Mouse (Mus musculus) heart, embryonic 16.5 days (tissue): Measurements from ENCODE around the gene Nedd9. TPM values are rescaled to one million over a fixed set of nuclear protein-coding genes. Genes with fewer than 3 reads are reported as not detected.

ENCODE experiments used
- ATAC-seq: fragments of 200-750 bp; cut with Nextera tagmentation; replicated peaks from 2 replicates; pipeline ENCODE4 v1.8.0; 2017; ENCODE audit warnings: moderate number of reproducible peaks; ENCODE audit not compliant: insufficient read depth, low FRiP score; ENCODE audit errors: extremely low read depth
- H3K27ac ChIP-seq: fragments of 300-500 bp; sonication (generic); 2 replicates; pipeline ENCODE4 v1.5.1; 2014; ENCODE audit warnings: mild to moderate bottlenecking, low read length, control low read depth, moderate library complexity
- H3K27me3 ChIP-seq: fragments of 300-500 bp; sonication (generic); 2 replicates; pipeline ENCODE4 v1.6.1; 2014; ENCODE audit warnings: low read length, mixed read lengths; ENCODE audit not compliant: control insufficient read depth, insufficient read depth
- H3K36me3 ChIP-seq: fragments of 300-500 bp; sonication (generic); 2 replicates; pipeline ENCODE4 v1.6.1; 2014; ENCODE audit not compliant: control insufficient read depth, insufficient read depth
- H3K4me1 ChIP-seq: fragments of 300-500 bp; sonication (generic); 2 replicates; pipeline ENCODE4 v1.6.1; 2014; ENCODE audit warnings: low read length, mixed read lengths; ENCODE audit not compliant: control insufficient read depth, insufficient read depth
- H3K4me2 ChIP-seq: fragments of 300-500 bp; sonication (generic); 2 replicates; pipeline ENCODE4 v1.6.1; 2014; ENCODE audit warnings: low read depth, mild to moderate bottlenecking, control low read depth, low read length
- H3K4me3 ChIP-seq: fragments of 300-500 bp; sonication (generic); 2 replicates; pipeline ENCODE4 v1.5.1; 2014; ENCODE audit warnings: mild to moderate bottlenecking, control low read depth, low read length
- H3K9ac ChIP-seq: fragments of 300-500 bp; sonication (generic); 2 replicates; pipeline ENCODE4 v1.6.1; 2014; ENCODE audit warnings: low read length, control low read depth
- H3K9me3 ChIP-seq: fragments of 300-500 bp; sonication (generic); replicated peaks from 2 replicates; pipeline ENCODE4 v1.6.1; 2016; ENCODE audit warnings: low read length; ENCODE audit not compliant: control insufficient read depth
- WGBS: fragments of 180-500 bp; shearing (Covaris S2); extraction: QIAGEN DNeasy Blood & Tissue Kit; methylation state at CpG from one replicate; pipeline ENCODE4 v1.1.7; 2014; 5-methylcytosine and 5-hydroxymethylcytosine counted together
- polyA plus RNA-seq: library from polyadenylated mRNA; unstranded; fragments of >200 nt; fragmentation: Nextera tagmentation; extraction: Ambion mirVana; gene quantifications from 2 replicates; pipeline ENCODE4 v1.2.1, GENCODE M21; 2015

Gene Nedd9
- polyA plus RNA-seq, 1 experiment from 2014 or later = 19.5 TPM

DNA sequence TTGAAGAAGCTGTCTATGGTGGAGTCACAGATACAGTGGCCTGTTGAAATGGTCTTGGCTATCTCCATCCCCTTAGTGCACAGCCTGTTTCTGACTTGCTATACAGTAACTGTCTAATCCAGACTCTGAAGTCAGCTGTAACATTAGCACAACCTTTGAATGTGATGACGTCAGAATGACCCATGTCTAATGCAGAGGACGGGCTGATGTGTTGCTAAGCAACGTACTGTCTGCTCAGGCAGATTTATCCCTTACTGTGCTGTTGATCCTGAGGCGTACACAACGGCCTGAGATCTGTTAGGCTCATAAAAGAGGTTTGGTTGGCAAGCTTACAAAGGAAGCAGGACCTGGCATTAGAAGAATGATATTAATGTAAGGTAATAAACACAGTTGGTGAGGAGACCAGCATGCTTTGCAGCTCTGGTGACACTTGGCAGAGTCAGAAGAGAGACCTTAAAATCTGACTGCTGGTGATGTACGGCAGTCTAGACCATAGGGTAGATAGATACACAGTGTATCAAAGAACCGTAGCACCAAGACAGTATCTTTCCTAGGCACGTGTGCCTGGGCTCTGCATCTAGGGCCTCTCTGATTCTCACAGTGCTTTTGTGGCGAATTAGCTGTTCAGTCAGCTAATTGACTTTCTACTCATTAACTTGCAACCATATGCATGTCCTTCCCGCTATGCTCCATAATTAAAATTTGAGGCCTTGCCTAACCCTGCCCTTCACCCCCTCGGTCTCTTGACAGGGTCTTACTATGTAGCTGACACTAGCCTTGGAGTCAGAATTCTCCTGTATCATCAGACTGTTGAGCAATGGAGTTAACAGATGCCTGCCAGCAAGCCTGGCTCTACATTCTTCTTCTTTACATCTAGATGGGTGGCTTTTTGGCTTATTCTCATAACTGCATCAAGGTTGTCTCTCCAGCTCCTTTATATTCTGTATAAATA is 70.8 kb downstream of the Nedd9 start:
- Histone ChIP-seq H3K9me3 (no peaks in the 10 kb centered on the region), H3K36me3 (no peaks in the 10 kb centered on the region), H3K27ac (no peak overlapping the region), H3K4me2 (no peak overlapping the region), H3K27me3 (no peaks in the 10 kb centered on the region), H3K4me1 (no peaks in the 10 kb centered on the region), H3K9ac (no peak overlapping the region), H3K4me3 (no peak overlapping the region)
- no peak for ATAC-seq
- WGBS = 70% methylated on average over 11 of the region's 11 CpGs

DNA sequence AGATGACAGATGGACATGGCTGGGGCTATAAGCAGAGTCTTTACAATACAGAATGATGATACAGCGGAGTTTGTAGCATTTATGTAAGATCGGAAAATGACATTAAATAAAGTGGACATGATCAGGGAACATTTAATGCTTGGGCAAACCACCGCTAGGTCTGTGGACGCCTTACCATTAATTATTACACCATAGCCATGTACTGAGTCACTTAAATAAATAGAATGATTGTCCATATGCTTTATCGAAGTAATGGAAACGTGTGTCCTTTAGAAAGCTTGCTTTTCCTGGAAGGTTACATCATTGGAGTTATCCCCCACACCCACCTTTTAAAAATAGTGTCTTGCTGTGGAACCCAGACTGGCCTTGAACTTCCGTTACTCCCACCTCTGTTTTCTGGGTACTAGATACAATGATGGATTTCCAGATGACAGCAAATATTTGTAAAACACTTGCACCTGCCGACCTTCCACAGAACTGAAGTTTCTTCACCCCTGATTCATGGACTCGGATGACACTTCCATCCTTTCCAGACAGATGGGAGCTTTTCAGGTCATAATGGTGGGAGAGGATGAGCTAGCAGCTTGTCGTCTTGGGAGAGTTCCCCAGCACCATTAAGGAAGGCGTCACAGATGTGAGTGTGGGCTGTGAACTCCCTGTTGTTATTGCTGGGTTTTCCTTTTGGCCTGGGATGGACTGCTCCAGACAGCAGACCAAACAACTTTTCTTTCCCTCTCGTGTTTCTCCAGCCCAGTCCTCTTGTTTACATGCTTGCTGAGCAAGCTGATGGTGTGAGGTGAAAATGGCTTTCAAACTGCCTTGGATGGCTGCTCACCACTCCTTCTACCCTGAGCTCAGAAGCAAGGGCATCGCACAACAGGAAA is 76.7 kb downstream of the Nedd9 start:
- WGBS = 70% methylated on average over 13 of the region's 13 CpGs
- no peak overlapping the region for H3K9ac ChIP-seq
- H3K36me3 ChIP-seq = no peaks in the 10 kb centered on the region
- no peaks in the 10 kb centered on the region for H3K27me3 ChIP-seq
- ATAC-seq = no peak
- H3K4me3 ChIP-seq = no peak overlapping the region
- no peak overlapping the region for H3K27ac ChIP-seq
- no peaks in the 10 kb centered on the region for H3K9me3 ChIP-seq
- no peak overlapping the region for H3K4me2 ChIP-seq
- H3K4me1 ChIP-seq = no peaks in the 10 kb centered on the region

DNA sequence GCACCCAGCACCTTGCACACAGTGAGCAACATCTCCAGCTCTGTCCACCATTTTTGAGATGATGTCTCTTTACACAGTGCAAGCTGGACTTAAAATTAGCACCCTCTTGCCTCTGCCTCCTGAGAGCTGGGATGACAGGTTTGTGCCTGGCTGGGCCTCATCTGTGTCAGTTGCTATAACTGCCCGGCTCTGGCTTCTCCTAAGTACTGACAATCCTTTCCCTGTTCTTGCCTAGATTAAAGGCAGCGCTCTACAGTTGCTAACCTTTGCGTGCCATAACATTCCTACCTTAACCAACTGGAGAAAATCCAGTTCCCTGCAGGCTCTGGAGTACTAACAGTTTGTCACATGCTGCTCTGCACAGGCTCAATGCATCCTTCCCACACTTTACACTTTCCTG is 77.9 kb downstream of the Nedd9 start:
- no peak overlapping the region for H3K4me3 ChIP-seq
- no peaks in the 10 kb centered on the region for H3K27me3 ChIP-seq
- H3K9ac ChIP-seq = no peak overlapping the region
- H3K4me2 ChIP-seq = no peak overlapping the region
- ATAC-seq = no peak
- no peaks in the 10 kb centered on the region for H3K4me1 ChIP-seq
- H3K36me3 ChIP-seq = no peaks in the 10 kb centered on the region
- WGBS = 58% methylated on average over 3 of the region's 3 CpGs
- H3K9me3 ChIP-seq = no peaks in the 10 kb centered on the region
- H3K27ac ChIP-seq = no peak overlapping the region

- ATAC-seq = no peak
- Histone ChIP-seq H3K27me3 (no peaks in the 10 kb centered on the region), H3K9ac (no peak overlapping the region), H3K27ac (no peak overlapping the region), H3K4me3 (no peak overlapping the region), H3K4me2 (no peak overlapping the region), H3K9me3 (no peaks in the 10 kb centered on the region), H3K36me3 (no peaks in the 10 kb centered on the region), H3K4me1 (no peaks in the 10 kb centered on the region)
- WGBS = 89% methylated on average over 10 of the region's 10 CpGs
Observed at GRCm38 (mm10) chr13:41408374-41408952, 78.7 kb downstream of the Nedd9 start.

- H3K4me3 ChIP-seq = no peak overlapping the region
- H3K9me3 ChIP-seq = no peaks in the 10 kb centered on the region
- WGBS = 90% methylated on average over 5 of the region's 5 CpGs
- no peak for ATAC-seq
- no peaks in the 10 kb centered on the region for H3K27me3 ChIP-seq
- no peak overlapping the region for H3K9ac ChIP-seq
- no peaks in the 10 kb centered on the region for H3K4me1 ChIP-seq
- H3K4me2 ChIP-seq = no peak overlapping the region
- H3K27ac ChIP-seq = no peak overlapping the region
- H3K36me3 ChIP-seq = no peaks in the 10 kb centered on the region
Observed at GRCm38 (mm10) chr13:41405009-41405408, 82.2 kb downstream of the Nedd9 start.

GRCm38 (mm10) chr13:41403838-41404237 is 83.3 kb downstream of the Nedd9 start:
- no peaks in the 10 kb centered on the region for H3K36me3 ChIP-seq
- no peak overlapping the region for H3K4me2 ChIP-seq
- no peak for ATAC-seq
- no peak overlapping the region for H3K4me3 ChIP-seq
- WGBS = 69% methylated on average over 6 of the region's 6 CpGs
- no peaks in the 10 kb centered on the region for H3K27me3 ChIP-seq
- H3K9ac ChIP-seq = no peak overlapping the region
- no peak overlapping the region for H3K27ac ChIP-seq
- no peaks in the 10 kb centered on the region for H3K9me3 ChIP-seq
- no peaks in the 10 kb centered on the region for H3K4me1 ChIP-seq

DNA sequence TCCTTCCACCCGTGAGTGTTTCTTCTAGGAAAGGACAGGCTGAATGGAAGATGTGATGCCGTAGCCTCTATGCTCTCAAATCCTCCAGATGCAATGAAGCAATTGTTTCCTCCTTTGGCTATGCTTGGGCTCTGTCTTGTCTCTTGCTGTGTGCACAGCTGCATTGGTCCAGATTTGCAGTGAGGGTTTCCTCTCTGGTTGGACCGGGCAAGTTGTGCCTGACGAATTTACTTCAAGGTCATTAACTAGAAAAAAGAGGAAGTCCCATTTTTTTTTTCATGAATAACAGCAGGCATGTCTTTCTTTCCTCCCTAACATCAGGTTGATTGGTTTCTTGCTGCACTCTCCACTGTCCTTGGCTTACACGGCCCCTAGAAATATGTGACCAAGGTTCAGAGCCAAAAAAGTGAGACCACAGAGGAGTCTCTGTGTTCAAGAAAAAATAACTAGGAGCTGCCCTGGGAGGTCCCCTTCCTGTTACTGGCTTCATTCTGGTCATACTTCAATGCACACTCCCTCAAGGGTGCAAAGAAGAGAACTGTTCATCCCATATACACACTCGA is 84.6 kb downstream of the Nedd9 start:
- Histone ChIP-seq H3K27ac (no peak overlapping the region), H3K9me3 (no peaks in the 10 kb centered on the region), H3K27me3 (no peaks in the 10 kb centered on the region), H3K4me3 (no peak overlapping the region), H3K9ac (no peak overlapping the region), H3K4me1 (no peaks in the 10 kb centered on the region), H3K4me2 (no peak overlapping the region), H3K36me3 (no peaks in the 10 kb centered on the region)
- no peak for ATAC-seq
- 54% methylated on average over 6 of the region's 6 CpGs for WGBS

- no peaks in the 10 kb centered on the region for H3K9me3 ChIP-seq
- H3K9ac ChIP-seq = no peak overlapping the region
- 68% methylated on average over 5 of the region's 6 CpGs for WGBS
- ATAC-seq = no peak
- H3K27me3 ChIP-seq = no peaks in the 10 kb centered on the region
- H3K4me1 ChIP-seq = no peaks in the 10 kb centered on the region
- no peak overlapping the region for H3K4me2 ChIP-seq
- H3K36me3 ChIP-seq = no peaks in the 10 kb centered on the region
- H3K27ac ChIP-seq = no peak overlapping the region
- no peak overlapping the region for H3K4me3 ChIP-seq
Observed at GRCm38 (mm10) chr13:41401775-41402174, 85.4 kb downstream of the Nedd9 start.
